Mouse (Mus musculus): ENCODE data around the gene Pdx1.
A peak's percentile ranks its signal among the peaks of the same experiment; 100 is the strongest.

The Pdx1 gene

GRCm38 (mm10) chr5:147312830-147313685 lies 43.3 kb downstream of the Pdx1 start:
- no peak for DNase-seq

DNA sequence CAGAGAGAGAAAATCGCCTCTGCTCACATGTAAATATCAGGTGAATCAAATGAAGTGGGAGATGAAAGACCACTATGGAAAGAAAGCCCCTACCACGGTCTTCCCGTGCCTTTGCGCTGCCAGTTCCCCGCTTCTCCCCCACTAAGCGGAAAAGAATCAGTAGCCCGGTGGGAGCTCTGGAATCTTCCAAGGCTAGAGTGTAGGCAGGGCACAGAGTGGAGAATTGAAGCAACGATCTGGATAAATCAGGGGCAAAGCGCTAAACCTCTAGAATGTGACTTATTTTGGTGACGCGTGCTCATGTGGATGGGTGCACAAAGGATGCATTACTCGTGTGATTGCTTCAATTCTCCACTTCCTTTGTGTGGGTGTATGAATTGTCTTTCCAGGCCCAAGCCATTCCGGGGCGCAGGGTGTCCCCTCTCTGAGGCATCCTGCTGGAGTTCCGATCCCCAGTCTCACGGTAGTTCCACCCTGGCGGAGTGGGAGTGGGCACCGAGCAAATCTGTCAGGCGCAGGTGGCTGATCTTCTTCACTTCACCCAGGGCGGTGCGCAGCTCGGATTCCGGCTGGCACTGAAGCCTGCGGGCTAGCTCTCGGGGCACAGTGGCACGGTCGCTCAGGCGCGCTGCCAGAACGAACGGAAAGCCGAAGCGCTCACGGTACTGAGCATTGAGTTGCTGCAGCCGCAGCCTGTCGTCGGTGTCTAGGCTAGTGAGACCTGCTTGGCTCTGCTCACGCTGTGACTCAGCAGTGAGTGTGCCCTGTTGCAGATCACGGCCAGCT lies 45.1 kb downstream of the Pdx1 start:
- peak; percentile 64 to 67 for DNase-seq

DNA sequence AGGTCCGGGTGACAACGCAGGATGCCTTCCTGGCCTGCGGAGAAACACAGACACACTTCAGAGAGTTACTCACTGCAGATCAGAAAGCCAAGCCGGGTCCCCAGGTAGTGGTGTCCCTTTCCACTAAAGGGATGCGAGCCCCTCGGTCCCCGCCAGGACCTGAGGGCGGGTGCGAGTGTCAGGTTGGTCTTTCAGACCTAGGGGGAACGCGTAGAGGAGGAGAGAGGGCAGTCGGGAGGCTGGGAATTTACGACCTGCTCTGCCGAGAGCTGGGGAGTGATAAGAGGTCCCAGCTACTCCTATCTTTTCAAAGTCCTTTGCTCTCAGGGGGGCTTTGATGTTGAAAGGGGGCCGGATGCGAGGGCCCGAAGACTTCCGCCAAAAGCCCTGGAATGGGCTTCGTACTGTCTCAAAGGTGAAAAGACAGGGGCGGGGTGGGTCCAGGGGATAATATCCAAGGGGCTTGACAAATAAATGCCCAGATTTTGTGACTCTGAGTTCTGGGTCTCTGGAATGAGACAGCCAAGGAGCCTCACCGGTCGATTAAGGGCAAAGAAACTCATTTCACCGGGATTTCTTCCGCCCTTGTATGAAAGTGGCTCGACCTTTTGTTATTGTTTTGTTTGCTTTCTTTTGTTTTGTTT lies 45.8 kb downstream of the Pdx1 start:
- no peak for DNase-seq

DNA sequence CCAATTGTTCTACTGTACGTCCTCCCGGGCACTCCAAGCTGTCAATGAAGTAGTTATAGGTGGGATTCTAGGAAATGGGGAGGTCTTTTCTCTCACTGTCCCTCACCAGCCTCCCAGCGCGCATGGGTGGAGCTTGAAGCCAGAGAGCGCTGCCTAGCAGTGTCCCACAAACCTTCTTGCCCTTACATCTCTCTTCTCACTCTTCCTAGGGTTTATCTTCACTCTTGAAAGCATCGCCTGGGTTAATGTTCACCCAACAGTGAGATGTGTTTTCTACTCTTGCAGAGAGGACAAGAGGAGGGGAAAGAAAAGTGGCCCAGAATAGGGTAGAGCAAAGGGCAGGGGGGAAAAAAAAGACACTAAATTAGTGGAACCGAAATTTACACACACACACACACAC lies 47.6 kb downstream of the Pdx1 start:
- no peak for DNase-seq

- DNase-seq, result no peak
Observed at GRCm38 (mm10) chr5:147317991-147318390, 48.2 kb downstream of the Pdx1 start.

DNA sequence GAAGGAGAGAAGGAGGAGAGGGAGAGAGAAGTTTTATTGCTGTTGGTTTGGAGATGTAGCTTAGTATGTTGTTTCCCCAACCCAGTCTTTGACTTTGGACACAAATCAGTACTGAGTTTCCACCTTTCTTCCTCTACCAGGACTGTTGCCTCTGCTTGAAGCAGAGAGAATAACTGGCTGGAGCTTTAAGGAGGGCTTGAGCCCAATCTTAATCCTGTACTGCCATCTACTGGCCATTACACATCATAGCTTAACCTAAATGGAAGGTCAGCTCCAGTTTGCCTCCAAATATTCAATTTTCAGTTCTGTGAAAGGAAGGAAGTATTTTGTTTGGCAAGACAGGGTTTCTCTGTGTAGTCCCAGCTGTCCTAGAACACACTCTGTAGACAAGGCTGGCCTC lies 49.9 kb downstream of the Pdx1 start:
- DNase-seq, result peak in 1 of 2 experiments; percentile 72

DNA sequence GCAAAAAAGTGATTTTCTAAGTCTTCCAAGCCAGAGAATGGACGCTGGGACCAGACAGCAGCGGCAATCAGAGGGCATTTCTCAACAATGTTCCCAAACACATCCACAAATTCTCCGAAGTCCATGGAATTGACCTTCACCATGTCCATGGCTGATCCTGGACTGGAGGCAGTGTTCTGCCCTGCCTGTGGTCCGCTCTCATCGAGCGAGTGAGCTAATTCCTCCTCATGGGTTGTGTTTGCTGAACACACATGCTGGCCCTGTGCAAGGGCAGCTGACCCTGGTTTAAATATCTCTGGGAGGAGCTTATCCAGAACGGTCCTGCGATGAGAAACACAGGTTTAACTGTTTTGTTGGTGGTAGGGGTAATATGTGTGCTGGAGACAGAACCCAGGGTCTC lies 52.4 kb downstream of the Pdx1 start, which contains the start of gene Urad:
Urad (minus strand) TSS at position 258 of the 400 bp plus-strand sequence.
- DNase-seq, result no peak

- peak; percentile 84 to 89 for DNase-seq
Observed at GRCm38 (mm10) chr5:147323237-147323917, 53.6 kb downstream of the Pdx1 start.

All from cerebellum, postnatal 10 days (tissue).